Mouse (Mus musculus) forelimb bud, embryonic 11.5 days (tissue): ENCODE data around the gene Pigr.

ENCODE experiments used
- DNase-seq: peaks from one replicate; pipeline ENCODE4 v3.0.0-alpha.2; 2012; ENCODE audit warnings: low read depth, low spot score

Pigr gene

DNA sequence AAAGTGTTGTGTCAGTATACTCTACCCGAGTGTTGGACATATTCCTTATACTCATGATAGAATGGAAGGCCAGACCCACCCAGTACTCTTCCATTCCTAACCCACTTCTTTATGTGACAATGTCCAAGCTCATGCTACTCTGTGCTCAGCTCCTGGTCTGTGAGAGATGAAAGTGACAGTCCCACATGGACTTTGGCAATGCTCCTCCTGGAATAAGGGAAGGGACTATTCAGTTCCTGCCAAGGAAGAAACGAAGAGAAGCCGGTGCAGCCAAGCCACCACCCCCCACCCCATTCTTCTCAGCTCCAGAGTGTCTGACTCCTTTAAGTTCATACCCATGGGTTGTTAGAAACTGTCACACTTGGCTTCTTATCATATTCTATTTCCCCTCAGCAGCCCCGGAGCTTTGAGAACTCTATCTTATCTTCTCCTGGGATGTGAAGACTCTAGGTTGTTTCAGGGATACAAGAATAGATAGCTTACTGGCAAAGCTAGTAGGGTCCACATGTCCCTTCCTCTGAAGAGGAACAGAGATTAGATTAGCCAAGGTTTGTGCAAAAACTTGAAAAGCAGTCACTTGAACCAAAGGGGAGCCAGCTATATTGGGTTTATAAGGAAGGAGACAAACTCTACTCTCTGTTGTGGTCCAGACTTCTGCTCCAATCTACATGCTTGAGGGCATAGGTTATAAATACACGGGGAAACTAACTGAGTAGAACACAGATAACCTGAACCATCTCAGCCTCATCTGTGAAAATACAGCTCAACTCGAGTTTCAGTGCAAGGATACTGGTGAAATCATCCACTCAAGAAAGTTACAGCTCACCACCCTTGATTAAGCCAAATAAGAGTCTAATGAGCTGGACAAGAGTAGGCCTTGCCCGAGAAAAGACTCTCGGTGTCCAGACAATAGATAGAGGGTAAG, 3.7 kb downstream of the Pigr start:
- DNase-seq, result no peak

DNA sequence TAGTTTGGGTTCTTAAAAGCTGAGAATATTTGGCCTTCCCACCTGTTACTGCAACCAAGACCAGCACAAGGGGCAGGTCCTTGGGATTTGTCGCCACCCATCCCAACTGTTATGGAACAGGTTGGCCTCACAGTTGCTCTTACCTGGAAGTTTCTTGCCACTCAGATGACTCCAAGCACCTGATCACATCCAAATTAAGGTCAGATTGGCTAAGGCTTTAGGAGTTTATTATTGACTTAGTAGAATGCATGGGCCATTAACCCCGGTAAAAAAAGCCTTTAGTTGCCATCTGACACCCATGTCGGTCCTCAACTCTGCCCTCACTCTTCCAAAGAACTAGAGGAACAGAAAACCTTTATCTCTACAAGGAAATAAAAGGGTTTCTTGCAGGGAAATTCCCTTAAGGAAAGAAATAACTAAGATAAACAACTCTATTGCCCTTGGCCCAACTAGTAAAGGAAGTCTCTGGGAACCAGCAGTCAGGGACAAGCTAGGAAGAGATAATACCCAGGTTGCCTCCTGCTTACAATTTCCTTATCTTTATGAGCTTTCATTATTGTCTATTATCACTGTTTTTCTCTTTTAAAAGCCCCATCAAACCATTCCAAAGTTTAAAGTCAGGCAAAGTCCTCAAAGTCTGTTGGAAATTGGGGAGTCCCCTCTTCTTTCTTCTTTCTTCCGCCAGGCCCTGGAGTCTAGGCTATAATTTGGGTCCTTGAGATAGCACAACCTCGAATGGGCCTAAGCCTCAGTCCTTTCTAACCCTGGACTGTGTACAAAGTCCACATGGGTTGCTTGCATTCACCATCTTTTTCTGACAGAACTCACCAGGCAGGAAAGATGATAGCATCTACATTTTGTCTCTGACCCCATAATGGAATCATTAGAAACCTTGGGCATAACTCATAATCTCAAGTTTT, 6.0 kb downstream of the Pigr start:
- no peak for DNase-seq

DNA sequence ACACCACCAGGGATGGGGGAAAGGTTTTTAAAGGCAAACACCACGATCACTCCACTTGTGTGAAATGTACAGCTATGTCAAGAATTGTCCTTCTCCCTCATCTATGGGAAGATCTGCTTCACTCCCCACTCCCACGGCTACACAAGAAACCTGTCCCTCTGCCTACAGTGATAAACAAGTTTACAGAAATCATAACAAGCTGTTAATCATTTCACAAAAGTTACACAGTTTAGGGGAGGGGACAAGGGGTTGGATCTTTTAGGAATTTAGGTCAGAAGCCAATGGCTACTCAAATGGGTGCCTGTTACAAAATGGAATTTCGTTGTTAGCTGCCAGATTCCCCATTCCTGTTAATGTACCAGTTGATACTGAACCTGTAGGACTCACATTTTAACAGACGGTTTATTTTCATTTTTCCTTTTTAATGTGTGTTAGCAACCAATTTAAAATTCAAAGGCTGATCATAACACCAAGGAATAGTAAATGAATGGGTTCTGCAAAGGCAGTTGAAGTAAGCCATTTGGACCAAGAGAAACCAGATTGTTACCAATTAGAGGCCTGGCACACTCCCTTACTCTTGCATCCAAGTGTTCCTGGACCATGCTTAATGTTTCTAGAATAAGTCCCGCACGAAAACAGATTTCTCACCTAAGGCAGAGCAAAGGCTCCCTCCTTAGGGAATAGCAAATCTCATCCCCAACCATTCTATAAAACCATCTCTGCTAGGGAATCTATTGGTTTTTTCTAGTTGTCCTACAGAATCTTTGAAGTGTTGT, 8.9 kb downstream of the Pigr start:
- no peak for DNase-seq

DNA sequence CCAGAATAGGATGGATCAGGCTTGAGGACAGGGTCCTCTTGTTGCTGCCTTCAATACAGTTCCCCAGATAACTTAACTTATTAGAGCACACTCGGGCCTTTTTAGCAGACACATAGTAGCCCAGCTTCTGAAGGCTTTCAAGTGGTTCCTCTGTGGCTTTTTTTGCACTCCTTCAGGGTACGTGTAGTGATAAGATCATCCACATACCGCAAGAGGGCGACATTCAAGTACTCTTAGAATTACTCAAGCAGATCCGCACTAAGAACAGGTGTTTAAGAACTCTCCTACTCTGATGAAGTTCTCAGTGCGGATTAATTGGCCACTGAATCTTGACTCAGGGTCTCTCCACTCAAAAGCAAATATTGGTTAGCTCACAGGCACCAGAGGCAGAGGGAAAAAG, 11.8 kb downstream of the Pigr start:
- DNase-seq, result peak; percentile 7

DNA sequence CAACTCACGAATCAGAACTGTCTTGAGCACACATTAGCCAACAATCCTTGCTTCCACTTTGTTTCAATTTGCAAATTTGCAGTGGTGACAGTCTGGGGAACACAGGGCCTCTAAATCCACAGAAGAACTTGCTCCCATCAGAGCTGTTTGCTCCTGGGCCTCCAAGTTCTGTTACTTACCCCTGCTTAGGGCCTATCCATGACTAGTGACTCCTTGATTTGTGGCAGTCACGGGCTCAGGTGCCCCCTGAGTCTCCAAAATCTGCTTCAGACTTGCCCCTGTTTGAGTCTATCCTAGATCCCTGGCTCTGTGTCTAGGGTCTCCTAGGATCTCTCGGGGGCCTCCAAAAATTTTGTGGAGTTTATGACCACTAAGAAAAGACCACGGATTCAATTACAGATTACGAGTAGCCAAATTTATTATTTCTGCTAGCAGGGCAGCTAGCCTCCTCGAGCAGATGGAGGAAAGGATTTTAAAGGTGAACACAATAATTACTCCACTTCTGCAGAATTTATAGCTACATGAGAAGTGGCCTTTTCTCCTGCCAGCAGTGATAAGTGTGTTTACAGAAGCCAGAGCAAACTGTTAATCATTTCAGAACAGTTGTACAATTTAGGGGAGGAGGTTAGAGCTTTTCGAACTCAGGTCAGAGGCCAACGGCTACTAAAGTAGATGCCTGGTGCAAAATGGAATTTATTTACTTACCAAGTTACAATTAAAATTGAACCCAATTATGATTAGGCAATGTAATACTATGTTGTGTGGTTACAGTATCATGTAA, 14.3 kb downstream of the Pigr start:
- no peak for DNase-seq

DNA sequence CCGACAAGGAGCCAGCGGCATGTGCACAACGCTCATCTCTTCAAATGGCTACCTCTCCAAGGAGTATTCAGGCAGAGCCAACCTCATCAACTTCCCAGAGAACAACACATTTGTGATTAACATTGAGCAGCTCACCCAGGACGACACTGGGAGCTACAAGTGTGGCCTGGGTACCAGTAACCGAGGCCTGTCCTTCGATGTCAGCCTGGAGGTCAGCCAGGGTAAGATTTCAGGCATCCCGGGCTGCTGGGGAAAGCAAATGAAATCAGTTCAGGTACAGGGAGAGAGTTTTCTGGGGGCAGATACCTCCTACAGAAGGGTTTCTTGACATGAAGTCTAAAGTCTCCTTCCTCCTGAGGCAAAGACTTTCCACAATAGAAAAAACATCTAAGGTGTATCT, 15.1 kb downstream of the Pigr start:
- no peak for DNase-seq

DNA sequence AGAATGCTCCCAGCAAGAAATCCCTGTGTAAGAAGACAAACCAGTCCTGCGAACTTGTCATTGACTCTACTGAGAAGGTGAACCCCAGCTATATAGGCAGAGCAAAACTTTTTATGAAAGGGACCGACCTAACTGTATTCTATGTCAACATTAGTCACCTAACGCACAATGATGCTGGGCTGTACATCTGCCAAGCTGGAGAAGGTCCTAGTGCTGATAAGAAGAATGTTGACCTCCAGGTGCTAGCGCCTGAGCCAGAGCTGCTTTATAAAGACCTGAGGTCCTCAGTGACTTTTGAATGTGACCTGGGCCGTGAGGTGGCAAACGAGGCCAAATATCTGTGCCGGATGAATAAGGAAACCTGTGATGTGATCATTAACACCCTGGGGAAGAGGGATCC, 18.0 kb downstream of the Pigr start:
- no peak for DNase-seq

DNA sequence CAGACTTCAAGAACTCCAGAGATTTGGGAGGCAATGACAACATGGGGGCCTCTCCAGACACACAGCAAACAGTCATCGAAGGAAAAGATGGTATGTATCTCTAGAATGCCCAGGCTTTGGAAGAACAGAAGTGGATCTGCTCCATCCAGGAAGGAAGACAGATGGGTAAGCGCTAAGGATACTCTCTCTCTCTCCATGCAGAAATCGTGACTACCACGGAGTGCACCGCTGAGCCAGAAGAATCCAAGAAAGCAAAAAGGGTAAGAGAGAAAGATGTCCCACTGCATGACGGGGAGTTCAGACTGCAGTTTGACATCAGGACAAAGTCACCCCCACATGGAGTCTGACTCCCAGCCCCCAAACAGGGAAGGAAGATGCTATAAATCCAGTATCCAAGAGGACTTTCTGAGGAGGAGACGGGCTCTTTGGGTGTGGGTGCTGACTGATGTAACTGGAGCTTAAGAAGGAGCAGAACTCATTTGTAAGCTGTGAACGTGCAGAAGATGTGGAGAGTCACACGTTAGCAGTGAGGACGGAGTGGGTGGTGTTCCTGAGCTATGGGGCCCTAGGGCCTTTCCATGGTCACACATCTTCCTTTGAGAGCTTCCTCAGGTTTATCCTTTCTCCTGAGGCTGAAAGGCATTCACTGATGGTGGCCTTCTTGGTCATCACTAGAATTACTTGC, 23.2 kb downstream of the Pigr start:
- no peak for DNase-seq

DNA sequence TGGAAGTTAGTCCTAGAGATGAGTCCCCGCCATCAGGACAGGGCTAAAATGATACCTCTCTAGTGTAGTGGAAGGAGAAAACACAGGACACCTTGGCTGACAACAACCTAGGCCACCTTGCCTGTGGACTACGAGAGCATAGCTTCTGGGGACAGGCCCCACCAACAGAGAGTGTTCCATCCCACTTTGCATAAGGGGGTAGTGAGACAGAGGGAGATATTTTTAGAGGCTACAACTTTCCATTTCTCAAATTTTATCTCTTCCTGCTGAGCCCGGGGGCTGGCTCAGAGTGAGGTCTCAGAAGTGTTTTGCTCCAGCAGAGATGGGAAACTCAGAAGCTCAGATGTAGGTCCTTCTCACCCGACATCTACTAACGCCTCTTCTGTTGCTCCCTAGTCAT, 23.9 kb downstream of the Pigr start:
- DNase-seq, result no peak

DNA sequence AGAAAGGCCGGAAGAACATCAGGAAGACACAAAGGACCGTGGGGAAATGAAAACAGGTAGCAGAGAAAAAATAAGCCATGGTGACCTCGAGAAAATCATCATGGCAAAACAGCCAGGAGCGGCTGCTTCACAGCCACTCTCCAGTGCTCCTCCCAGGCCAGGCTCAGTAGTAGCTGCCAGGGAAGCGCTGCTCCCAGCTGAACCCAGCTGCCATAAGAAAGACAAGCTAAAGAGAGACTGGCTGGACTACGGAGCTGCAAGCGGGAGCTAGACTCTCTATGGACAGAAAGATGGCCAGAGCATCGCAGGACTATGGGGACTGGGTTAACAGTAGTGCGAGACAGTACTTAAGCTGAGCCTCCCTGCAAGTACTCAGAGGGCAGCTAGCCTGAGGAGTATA, 28.3 kb downstream of the Pigr start:
- no peak for DNase-seq

DNA sequence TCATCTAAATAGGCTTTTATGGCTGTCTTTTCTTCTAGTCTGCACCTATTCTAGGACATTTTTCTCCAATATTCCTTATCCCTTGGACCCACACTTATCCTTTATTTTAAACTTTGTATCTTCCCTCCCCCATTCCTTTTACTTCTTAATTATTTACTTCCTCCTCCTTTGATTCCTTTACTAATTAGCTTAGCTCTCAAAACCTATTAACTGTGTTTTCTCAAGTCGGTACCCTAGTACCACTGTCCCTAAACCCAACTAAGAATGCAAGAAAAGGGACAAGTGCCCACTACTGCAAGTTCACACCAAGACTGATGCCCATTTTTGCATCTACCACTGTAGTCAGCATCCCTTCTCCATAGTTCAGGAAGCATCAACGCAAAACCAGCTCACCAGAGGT, 29.2 kb downstream of the Pigr start:
- DNase-seq, result no peak

DNA sequence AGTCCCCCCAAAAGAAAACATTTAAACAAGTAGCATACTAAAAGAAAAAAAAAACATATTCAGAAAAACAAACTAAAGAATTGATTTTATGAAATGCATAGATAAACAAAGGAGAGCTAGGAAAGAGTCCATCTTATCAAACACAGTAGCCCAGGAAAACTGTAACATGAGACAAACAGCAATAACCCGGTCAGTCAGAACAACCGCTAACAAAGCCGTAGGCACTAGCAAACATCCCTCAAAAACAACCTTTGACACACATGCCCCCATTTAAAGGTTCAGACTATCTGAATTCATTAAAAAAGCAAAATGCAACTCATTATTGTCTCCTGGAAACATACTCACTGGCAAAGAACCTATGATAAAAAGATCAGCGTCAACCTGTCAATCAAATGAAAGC, 31.0 kb downstream of the Pigr start:
- no peak for DNase-seq

DNA sequence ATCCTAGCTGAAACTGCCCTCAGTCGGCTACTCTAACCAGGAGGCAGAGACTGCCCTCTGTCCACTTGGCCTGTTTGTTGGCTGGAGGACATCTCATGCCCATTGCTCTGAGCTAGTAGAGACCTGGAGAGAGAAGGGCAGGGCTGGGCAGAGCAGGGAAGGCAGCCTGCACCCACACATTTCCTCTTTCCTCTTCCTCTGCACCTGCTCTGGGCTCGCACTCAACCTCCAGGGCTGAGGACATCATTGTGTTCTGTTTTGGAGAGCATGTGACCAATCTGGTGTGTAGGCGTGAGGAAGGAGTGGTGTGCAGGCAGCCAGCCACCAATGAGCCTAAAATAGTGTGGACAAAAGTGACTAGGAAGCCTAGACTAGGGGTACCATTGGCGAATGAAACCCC, 37.8 kb downstream of the Pigr start:
- DNase-seq, result no peak

DNA sequence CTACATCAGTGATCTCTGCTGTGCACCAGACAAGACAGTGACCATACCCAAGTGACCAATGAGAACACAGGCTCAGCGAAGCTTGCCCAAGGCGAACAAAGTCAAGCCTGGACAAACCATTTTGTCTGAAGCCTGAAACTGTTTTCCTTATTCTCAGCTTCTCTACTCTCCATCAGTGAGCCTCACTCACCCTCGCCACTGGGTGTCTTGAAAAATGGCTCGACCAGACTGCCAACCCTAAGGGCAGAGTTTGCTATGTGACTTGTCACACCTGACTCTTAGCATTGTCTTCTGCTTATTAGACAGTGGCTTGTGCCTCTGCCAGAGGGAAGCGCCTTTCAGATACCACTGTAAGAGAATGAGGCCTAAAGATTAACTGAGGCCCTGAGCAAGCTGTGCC, 38.3 kb downstream of the Pigr start:
- no peak for DNase-seq

DNA sequence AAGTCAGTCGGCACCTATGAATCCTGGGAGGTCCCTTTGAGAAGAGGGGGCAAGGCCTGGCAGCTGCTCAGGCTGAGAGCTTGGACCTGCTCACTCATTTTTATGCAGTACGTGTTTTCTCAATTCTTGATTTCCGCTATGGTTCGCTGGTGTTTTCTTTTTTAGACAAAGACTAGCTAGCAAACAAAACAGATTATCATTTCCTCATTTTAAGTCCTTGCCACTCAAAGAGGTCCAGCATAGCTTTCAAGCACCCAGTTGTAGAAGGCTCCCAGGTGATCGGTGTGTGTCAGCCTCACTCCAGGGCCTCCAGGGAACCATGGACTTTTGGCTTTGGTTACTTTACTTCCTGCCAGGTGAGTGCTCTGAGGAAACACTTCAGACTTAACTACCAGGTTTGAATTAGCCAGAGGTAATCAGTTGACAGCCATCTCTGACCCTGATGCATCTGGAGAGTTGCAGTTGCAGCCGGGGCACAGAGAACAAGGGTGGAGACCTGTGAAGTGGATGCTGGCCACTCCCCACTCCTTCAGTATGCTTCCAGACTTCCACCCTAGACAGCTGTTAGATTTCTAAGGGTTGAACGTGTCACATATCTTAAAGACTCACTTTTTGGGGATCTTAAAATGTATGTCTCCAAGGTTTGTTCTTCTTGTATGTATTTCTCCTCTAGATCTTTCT, 39.2 kb downstream of the Pigr start, which contains the start of gene Fcmr:
Gene Fcmr, plus strand, starts transcription at position 129 of the 681 bp plus-strand sequence.
- DNase-seq, result no peak

DNA sequence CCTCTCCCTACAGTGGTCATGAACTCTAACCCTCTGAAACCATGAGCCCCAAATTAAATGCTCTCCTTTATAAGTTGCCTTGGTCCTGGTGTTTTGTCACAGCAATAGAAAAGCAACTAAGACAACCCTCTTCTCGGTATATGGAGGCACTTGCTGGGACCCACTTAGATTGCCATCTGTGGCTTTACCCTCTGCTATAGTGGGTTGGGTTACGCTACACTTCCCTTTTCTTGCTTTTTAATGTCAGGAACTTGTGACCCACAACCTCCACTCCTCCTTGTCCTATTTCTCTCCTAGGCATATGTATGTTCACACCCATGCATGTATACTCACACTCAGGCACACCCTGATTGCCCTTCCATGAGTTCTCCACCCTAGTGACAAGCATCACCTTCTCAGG, 46.4 kb downstream of the Pigr start:
- DNase-seq, result no peak

DNA sequence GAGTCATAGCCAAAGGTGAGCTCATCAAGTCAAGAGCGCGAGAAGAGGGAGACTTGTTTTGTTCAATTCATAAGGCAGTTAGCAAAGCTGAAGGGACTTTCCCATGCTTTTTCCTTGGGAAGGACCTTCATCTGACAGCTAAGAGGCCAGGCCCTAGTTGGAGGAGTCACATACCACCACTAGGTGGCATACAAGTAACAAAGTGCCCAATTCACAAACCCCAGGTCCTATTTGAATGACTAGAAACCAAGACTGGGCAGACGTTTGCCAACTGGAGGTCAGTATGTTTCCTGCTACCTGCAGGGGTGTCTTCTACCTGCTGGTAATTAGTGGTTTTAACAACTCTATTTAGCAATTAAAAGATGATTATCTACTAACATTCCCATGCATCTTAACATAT, 48.7 kb downstream of the Pigr start:
- peak; percentile 54 for DNase-seq

DNA sequence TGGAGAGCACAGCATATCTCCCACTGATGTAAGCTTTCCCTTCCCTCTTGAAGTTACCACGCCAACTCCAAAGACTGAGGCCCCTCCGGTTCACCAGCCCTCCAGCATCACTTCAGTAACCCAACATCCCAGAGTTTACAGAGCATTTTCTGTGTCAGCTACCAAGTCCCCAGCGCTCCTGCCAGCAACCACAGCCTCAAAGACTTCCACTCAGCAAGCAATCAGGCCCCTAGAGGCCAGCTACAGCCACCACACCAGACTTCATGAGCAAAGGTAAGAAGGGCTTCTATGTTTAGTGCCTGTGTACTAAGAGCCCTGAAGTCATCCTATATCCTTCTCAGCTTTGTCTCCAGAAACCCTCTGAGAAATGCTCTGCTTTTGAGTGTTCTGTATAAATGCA, 49.4 kb downstream of the Pigr start:
- no peak for DNase-seq

DNA sequence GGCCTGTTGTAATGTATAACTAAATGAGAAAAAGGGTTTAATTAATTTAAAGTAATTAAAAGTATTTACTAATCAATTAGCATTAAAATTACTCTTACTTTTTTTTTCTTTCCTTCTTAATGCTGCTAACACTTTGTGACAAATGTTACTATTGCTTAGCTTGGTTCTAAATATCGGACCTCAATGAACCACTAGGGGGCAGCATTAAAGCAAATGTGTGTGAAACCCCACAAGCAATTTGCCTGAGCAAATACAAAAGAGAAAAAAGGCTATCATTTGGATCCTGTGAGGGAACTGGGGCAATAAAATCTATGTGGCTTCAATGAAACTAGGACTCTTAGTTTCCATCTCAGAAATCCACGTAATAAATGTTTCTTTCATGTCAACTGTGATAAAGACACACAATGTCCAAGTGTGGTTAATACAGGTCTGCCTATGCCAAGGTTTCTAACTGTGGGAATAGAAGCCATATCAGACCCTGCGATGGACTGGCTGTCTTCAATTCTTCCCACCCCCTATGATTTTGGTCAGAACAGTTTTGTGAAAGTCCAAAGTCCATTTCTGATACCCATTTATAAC, 50.5 kb downstream of the Pigr start:
- peak; percentile 73 for DNase-seq
